Mouse (Mus musculus) heart, embryonic 16.5 days (tissue): ENCODE measurements around the gene Rnf26. TPM values are rescaled to one million over a fixed set of nuclear protein-coding genes. Genes with fewer than 3 reads are reported as not detected.

ENCODE experiments used
- ATAC-seq: fragments of 200-750 bp; cut with Nextera tagmentation; replicated peaks from 2 replicates; pipeline ENCODE4 v1.8.0; 2017; ENCODE audit warnings: moderate number of reproducible peaks; ENCODE audit not compliant: insufficient read depth, low FRiP score; ENCODE audit errors: extremely low read depth
- H3K27ac ChIP-seq: fragments of 300-500 bp; sonication (generic); 2 replicates; pipeline ENCODE4 v1.5.1; 2014; ENCODE audit warnings: mild to moderate bottlenecking, low read length, control low read depth, moderate library complexity
- H3K27me3 ChIP-seq: fragments of 300-500 bp; sonication (generic); 2 replicates; pipeline ENCODE4 v1.6.1; 2014; ENCODE audit warnings: low read length, mixed read lengths; ENCODE audit not compliant: control insufficient read depth, insufficient read depth
- H3K36me3 ChIP-seq: fragments of 300-500 bp; sonication (generic); 2 replicates; pipeline ENCODE4 v1.6.1; 2014; ENCODE audit not compliant: control insufficient read depth, insufficient read depth
- H3K4me1 ChIP-seq: fragments of 300-500 bp; sonication (generic); 2 replicates; pipeline ENCODE4 v1.6.1; 2014; ENCODE audit warnings: low read length, mixed read lengths; ENCODE audit not compliant: control insufficient read depth, insufficient read depth
- H3K4me2 ChIP-seq: fragments of 300-500 bp; sonication (generic); 2 replicates; pipeline ENCODE4 v1.6.1; 2014; ENCODE audit warnings: low read depth, mild to moderate bottlenecking, control low read depth, low read length
- H3K4me3 ChIP-seq: fragments of 300-500 bp; sonication (generic); 2 replicates; pipeline ENCODE4 v1.5.1; 2014; ENCODE audit warnings: mild to moderate bottlenecking, control low read depth, low read length
- H3K9ac ChIP-seq: fragments of 300-500 bp; sonication (generic); 2 replicates; pipeline ENCODE4 v1.6.1; 2014; ENCODE audit warnings: low read length, control low read depth
- H3K9me3 ChIP-seq: fragments of 300-500 bp; sonication (generic); replicated peaks from 2 replicates; pipeline ENCODE4 v1.6.1; 2016; ENCODE audit warnings: low read length; ENCODE audit not compliant: control insufficient read depth
- WGBS: fragments of 180-500 bp; shearing (Covaris S2); extraction: QIAGEN DNeasy Blood & Tissue Kit; methylation state at CpG from one replicate; pipeline ENCODE4 v1.1.7; 2014; 5-methylcytosine and 5-hydroxymethylcytosine counted together
- polyA plus RNA-seq: library from polyadenylated mRNA; unstranded; fragments of >200 nt; fragmentation: Nextera tagmentation; extraction: Ambion mirVana; gene quantifications from 2 replicates; pipeline ENCODE4 v1.2.1, GENCODE M21; 2015

The Rnf26 gene
- polyA plus RNA-seq, 1 experiment from 2014 or later: 31.7 TPM

DNA sequence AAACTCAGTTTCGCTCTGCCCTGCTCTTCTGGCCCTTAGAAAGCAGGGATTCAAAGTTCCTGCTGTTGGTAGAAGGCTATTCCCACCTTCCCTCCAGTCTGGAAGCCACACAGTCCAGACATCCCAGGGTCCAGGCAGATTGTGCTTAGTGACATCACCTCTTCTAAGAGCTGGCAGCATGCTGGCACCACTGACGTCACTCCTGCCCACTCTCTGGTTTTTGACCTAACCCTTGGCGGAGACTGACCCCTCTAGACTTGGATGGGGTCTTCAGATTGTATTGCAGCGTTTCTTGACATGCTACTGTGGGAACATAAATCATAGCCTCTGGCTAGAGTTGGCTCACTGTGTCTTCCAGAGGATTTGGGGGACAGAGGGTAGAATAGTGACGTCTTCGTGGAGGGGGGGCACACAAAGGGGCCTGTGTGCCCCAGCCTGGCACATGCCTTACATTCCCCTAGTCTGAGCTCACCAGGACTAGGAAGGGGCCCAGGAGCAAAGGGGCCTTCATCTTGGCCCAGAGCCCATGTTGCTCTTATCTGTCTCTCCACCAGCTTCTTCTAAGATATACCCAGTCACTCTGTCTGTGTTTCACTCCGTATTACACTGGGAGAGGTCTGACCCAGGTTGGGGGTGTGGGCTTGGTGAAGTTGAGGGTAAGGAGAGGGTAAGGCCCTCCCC lies 22.6 kb upstream of the Rnf26 start:
- peak overlapping the region; percentile 84 for H3K4me3 ChIP-seq
- 15% methylated on average over 7 of the region's 7 CpGs for WGBS
- ATAC-seq: peak; percentile 52
- H3K36me3 ChIP-seq: peaks cover 34% of the 10 kb centered on the region
- H3K4me2 ChIP-seq: peak overlapping the region; percentile 71
- no peaks in the 10 kb centered on the region for H3K9me3 ChIP-seq
- peaks cover 45% of the 10 kb centered on the region for H3K4me1 ChIP-seq
- peak overlapping the region; percentile 93 for H3K9ac ChIP-seq
- peak overlapping the region; percentile 95 for H3K27ac ChIP-seq
- H3K27me3 ChIP-seq: no peaks in the 10 kb centered on the region

DNA sequence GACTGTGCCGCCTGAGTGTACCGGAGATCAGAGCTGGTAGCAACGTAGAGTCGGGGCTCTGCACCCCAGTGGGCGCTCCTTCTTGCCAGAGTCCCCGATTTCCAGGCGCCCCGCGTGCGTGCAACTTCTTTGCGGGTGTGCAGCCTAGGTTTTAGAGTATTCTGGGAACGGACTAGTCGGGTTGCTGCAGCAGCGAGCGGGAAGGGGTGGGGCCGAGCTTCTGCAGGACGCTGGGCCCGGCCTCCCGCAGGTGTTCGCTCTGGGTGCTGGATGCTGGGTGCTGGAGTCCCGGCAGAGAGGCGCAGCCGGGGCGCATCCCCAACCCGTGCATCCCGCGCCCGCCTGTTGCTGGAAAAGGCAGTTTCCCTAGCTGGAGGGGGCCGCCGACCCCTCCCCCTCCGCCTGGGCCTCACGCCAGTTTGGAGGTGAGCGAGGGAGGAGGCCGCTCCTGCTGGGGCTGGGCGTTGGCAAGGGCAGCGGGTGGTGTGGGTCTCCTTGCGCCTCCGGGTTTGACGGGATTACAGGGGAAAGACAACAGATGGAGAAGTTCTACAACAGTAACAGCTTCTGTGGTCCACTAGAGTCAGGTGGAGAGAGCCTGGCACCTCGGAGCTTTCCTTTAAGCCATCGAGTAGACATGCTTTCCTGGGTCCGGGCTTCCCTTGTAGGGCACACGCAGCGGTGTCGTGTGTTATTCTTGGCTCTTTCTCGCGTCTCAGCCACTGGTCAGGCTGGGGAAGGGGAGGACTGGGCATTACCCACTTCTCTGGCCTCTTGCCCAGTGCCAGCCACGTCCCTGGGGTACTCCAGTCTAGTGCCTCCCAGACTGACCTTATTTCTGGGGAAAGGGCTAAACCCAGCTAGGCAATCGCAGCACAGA lies 21.8 kb upstream of the Rnf26 start:
- H3K27ac ChIP-seq: peak overlapping the region; percentile 95
- H3K36me3 ChIP-seq: peaks cover 29% of the 10 kb centered on the region
- H3K4me3 ChIP-seq: peak overlapping the region; percentile 84
- H3K27me3 ChIP-seq: no peaks in the 10 kb centered on the region
- H3K4me2 ChIP-seq: peak overlapping the region; percentile 71
- ATAC-seq: peak; percentile 43
- WGBS: under 1% methylated on average over 49 of the region's 49 CpGs
- peaks cover 49% of the 10 kb centered on the region for H3K4me1 ChIP-seq
- H3K9me3 ChIP-seq: no peaks in the 10 kb centered on the region
- H3K9ac ChIP-seq: peak overlapping the region; percentile 93

GRCm38 (mm10) chr9:44134101-44134850 lies 21.0 kb upstream of the Rnf26 start, which contains the start of gene Mcam:
Mcam (plus strand) TSS chr9:44134469.
- under 1% methylated on average over 50 of the region's 55 CpGs for WGBS
- peak within 1 kb of the TSS; percentile 93 for H3K9ac ChIP-seq
- peak within 1 kb of the TSS; percentile 95 for H3K27ac ChIP-seq
- H3K27me3 ChIP-seq: no peaks in the 10 kb centered on the region
- peak within 1 kb of the TSS; percentile 84 for H3K4me3 ChIP-seq
- no peaks in the 10 kb centered on the region for H3K9me3 ChIP-seq
- peak; percentile 49 for ATAC-seq
- H3K4me2 ChIP-seq: peak within 1 kb of the TSS; percentile 71
- peaks cover 21% of the 10 kb centered on the region for H3K36me3 ChIP-seq
- peaks cover 50% of the 10 kb centered on the region for H3K4me1 ChIP-seq

DNA sequence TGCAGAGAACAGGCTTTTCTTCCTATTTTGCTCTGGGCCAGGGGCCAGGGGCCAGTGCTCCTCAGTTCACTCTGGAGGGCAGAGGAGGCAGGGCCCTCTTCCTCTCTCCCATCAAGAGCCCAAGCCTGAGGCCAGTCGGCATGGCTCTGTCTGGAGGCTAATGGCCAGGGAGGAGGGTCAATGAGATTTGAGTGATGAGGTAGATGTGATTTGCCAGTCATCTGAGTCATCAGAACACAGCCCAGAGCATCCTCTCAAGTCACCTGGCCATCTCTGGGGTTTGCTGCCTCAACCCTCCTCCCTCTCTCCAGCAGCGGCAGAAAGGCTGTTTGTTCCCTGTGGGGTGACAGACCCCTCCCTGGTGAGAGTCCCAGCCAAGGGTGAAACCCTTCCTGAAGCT lies 20.0 kb upstream of the Rnf26 start:
- H3K4me3 ChIP-seq: peak overlapping the region; percentile 84
- peak overlapping the region; percentile 95 for H3K27ac ChIP-seq
- H3K4me1 ChIP-seq: peaks cover 50% of the 10 kb centered on the region
- no peaks in the 10 kb centered on the region for H3K9me3 ChIP-seq
- peak overlapping the region; percentile 71 for H3K4me2 ChIP-seq
- H3K9ac ChIP-seq: peak overlapping the region; percentile 93
- 19% methylated on average over 2 of the region's 2 CpGs for WGBS
- H3K27me3 ChIP-seq: no peaks in the 10 kb centered on the region
- ATAC-seq: no peak
- peaks cover 12% of the 10 kb centered on the region for H3K36me3 ChIP-seq

DNA sequence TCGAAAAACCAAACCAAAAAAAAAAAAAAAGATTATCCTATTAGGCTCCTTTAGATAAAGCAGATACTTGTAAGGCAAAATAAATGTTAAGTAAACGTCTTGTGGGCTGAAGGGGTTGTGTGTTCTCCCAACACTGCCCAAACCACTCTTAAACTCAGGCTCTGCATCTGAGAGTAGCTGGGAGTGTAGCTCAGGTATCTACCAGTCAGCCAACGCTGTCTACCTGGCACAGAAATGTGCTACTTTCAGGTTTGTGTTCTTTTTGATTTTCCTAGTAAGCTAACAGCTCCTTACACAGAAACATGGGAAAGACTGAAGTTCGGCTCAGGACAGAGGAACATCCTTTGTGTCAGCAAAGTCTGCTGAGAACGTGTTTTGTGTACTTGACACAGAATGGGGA lies 18.9 kb upstream of the Rnf26 start:
- WGBS: 69% methylated on average over 5 of the region's 5 CpGs
- Histone ChIP-seq H3K9ac (no peak overlapping the region), H3K27ac (peak overlapping the region; percentile 38), H3K36me3 (peaks cover 3% of the 10 kb centered on the region), H3K9me3 (no peaks in the 10 kb centered on the region), H3K4me1 (peaks cover 46% of the 10 kb centered on the region), H3K4me2 (no peak overlapping the region), H3K27me3 (no peaks in the 10 kb centered on the region), H3K4me3 (no peak overlapping the region)
- no peak for ATAC-seq

DNA sequence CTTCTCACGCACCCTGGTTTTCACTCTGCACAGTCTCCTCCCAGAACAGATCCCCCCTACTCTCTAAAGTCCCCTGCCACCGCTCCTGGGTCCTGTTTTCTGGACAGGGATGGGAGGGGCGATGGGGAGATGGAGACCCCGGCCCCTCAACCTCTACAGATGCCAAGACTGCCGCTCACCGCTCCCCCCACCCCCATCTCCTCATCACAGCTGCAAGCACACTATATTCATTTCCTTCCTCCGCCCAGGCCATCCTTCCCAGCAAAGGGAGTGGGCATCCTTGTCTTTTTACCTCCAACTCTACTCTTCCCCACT lies 17.9 kb upstream of the Rnf26 start:
- no peak overlapping the region for H3K4me3 ChIP-seq
- 46% methylated on average over 7 of the region's 7 CpGs for WGBS
- peak overlapping the region; percentile 93 for H3K27ac ChIP-seq
- H3K9ac ChIP-seq: peak overlapping the region; percentile 50; the same call in 1 of the 2 replicates
- peaks cover 43% of the 10 kb centered on the region for H3K4me1 ChIP-seq
- ATAC-seq: no peak
- no peaks in the 10 kb centered on the region for H3K36me3 ChIP-seq
- no peaks in the 10 kb centered on the region for H3K27me3 ChIP-seq
- H3K4me2 ChIP-seq: peak overlapping the region; percentile 33
- H3K9me3 ChIP-seq: no peaks in the 10 kb centered on the region

- H3K27me3 ChIP-seq: no peaks in the 10 kb centered on the region
- peak overlapping the region; percentile 93 for H3K27ac ChIP-seq
- ATAC-seq: peak; percentile 5
- peaks cover 39% of the 10 kb centered on the region for H3K4me1 ChIP-seq
- H3K4me3 ChIP-seq: peak overlapping the region; percentile 53
- H3K36me3 ChIP-seq: no peaks in the 10 kb centered on the region
- H3K9me3 ChIP-seq: no peaks in the 10 kb centered on the region
- peak overlapping the region; percentile 82 for H3K9ac ChIP-seq
- H3K4me2 ChIP-seq: peak overlapping the region; percentile 89
- WGBS: 21% methylated on average over 19 of the region's 19 CpGs
Measured at GRCm38 (mm10) chr9:44130581-44131275, 17.4 kb upstream of the Rnf26 start.

DNA sequence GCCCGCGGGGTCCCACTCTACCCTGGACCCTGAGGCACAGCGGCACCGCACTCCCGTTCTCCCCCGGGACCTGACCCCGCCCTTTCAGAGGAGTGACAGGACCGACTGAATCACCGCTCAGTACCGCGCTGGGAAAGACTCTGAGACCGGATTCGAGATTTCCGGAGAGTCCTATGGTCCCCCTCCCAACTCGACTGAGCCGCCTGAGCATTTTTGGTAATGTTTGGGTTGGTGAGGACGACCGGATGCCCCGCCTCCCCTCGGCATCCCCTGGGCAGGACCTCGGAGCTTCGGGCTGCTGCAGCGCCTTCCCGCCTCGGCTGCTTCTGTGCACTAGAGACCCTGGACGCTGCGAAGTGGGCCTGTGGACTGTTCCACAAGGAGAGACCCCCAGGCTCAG lies 16.7 kb upstream of the Rnf26 start:
- Histone ChIP-seq H3K36me3 (no peaks in the 10 kb centered on the region), H3K4me1 (peaks cover 42% of the 10 kb centered on the region), H3K4me2 (peak overlapping the region; percentile 89), H3K27ac (peak overlapping the region; percentile 93), H3K4me3 (peak overlapping the region; percentile 53), H3K27me3 (no peaks in the 10 kb centered on the region), H3K9me3 (no peaks in the 10 kb centered on the region), H3K9ac (peak overlapping the region; percentile 82)
- 0% methylated on average over 27 of the region's 27 CpGs for WGBS
- ATAC-seq: peak; percentile 52
